Mouse (Mus musculus): ENCODE results near the gene Rnf182. TPM values are rescaled to one million over a fixed set of nuclear protein-coding genes. Genes with fewer than 3 reads are reported as not detected.
A peak's percentile ranks its signal among the peaks of the same experiment; 100 is the strongest.

The Rnf182 gene
- polyA plus RNA-seq, 1 experiment from 2014 or later = 35.0 TPM

DNA sequence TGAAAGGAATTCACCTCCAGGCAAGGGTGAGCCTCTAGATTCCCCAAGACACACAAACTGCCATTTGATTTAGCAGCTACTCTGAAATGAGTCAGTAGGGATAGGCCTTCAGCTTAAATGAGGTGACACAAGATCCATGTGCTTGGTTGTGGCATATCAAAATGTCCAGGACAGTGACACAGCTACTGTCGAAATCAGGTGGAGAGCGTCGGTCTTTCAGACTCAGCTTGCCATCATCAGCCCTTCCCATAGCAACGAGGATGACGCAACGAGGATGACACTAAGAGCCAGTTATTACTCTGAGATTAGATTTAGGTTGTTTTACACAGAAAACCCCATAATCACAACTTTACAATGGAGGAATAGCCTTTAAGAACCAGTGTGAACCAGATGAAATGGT, 14.5 kb upstream of the Rnf182 start:
- no peak for DNase-seq (ENCODE audit: low spot score)
- no peak overlapping the region for H3K4me2 ChIP-seq (ENCODE audit: low read length)
- no peak overlapping the region for H3K27ac ChIP-seq (ENCODE audit: low read depth, low read length)
- no peaks in the 10 kb centered on the region for H3K9me3 ChIP-seq (replicated peaks; ENCODE audit: control insufficient read depth, low read length)
- no peaks in the 10 kb centered on the region for H3K36me3 ChIP-seq (ENCODE audit: control insufficient read depth, insufficient read depth, low read length)
- no peak overlapping the region for H3K9ac ChIP-seq (ENCODE audit: low read length)
- 94% methylated on average over 6 of the region's 6 CpGs for WGBS
- no peak overlapping the region for H3K4me3 ChIP-seq (ENCODE audit: low read depth, low read length)
- no peaks in the 10 kb centered on the region for H3K27me3 ChIP-seq (replicated peaks; ENCODE audit: control insufficient read depth, insufficient read depth, low read length)
- ATAC-seq = no peak
- H3K4me1 ChIP-seq (ENCODE audit: control insufficient read depth, insufficient read depth, low read length) = no peaks in the 10 kb centered on the region

DNA sequence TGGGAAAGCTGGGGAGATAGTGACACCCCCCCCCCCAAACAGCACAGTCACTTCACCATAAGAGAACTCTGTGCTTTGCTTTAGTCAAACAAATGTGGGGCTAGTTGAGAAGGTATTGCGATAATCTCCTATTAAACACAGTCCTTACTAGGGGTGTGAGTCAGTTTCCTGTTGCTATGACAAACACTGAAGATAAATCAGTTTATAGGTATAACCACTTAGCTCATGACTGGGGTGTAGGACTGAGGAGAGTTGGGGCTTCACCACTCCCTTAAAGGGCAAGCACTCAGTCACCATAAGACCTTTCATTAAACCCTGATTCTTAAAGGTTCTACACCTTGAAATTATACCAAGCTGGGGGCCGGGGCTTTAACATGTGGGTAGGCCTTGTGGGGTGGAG, 13.1 kb upstream of the Rnf182 start:
- 96% methylated on average over 2 of the region's 2 CpGs for WGBS
- no peak overlapping the region for H3K4me3 ChIP-seq (ENCODE audit: low read depth, low read length)
- H3K36me3 ChIP-seq (ENCODE audit: control insufficient read depth, insufficient read depth, low read length) = no peaks in the 10 kb centered on the region
- H3K27ac ChIP-seq (ENCODE audit: low read depth, low read length) = no peak overlapping the region
- no peaks in the 10 kb centered on the region for H3K27me3 ChIP-seq (replicated peaks; ENCODE audit: control insufficient read depth, insufficient read depth, low read length)
- DNase-seq (ENCODE audit: low spot score) (no peak), ATAC-seq (no peak)
- H3K4me1 ChIP-seq (ENCODE audit: control insufficient read depth, insufficient read depth, low read length) = no peaks in the 10 kb centered on the region
- H3K9me3 ChIP-seq (replicated peaks; ENCODE audit: control insufficient read depth, low read length) = no peaks in the 10 kb centered on the region
- H3K4me2 ChIP-seq (ENCODE audit: low read length) = no peak overlapping the region
- H3K9ac ChIP-seq (ENCODE audit: low read length) = no peak overlapping the region

DNA sequence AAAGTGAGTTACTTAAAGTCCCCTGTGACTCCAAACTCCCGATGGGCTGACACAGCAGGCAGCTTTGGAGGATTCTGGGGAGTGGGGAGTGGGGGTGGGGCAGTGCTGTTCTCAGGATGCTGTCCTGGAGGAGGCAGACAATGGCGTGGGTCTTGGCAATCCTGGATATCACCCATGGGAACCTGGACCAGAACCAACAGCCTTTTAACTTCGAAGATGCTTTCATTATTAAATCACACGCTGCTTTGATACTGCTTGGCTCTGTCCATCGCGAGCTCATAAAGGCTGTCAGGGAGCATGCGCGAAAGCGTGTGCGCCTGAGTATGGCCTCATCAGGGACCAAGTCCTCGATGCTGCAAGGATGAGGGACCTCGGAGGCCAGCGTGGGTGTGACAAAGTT, 12.5 kb upstream of the Rnf182 start:
- peak; percentile 58 for DNase-seq (ENCODE audit: low spot score)
- Histone ChIP-seq H3K4me3 (ENCODE audit: low read depth, low read length) (no peak overlapping the region), H3K9me3 (replicated peaks; ENCODE audit: control insufficient read depth, low read length) (no peaks in the 10 kb centered on the region), H3K27me3 (replicated peaks; ENCODE audit: control insufficient read depth, insufficient read depth, low read length) (no peaks in the 10 kb centered on the region), H3K9ac (ENCODE audit: low read length) (no peak overlapping the region), H3K4me2 (ENCODE audit: low read length) (no peak overlapping the region), H3K4me1 (ENCODE audit: control insufficient read depth, insufficient read depth, low read length) (no peaks in the 10 kb centered on the region), H3K36me3 (ENCODE audit: control insufficient read depth, insufficient read depth, low read length) (no peaks in the 10 kb centered on the region), H3K27ac (ENCODE audit: low read depth, low read length) (no peak overlapping the region)
- ATAC-seq = no peak
- 59% methylated on average over 13 of the region's 13 CpGs for WGBS

DNA sequence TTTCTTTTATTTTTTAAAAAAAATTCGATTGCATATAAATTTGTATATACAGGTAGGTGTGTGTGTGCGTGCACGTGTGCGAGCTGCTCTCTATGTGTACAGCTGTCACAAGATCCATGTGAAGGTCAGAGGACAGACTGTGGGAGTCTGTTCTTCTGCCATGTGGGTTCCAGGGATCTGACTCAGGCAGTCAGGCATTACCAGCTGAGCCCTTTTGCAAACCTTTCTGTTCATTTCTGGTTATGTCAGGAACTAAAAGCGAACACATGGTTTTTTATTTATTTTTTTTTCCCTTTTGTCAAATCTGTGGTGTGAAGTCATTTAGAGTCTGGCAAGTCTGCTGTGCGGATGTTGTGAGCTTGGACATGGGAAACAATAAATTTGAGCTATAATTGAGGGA, 6.7 kb upstream of the Rnf182 start:
- DNase-seq (ENCODE audit: low spot score) (peak; percentile 48), ATAC-seq (no peak)
- H3K27ac ChIP-seq (ENCODE audit: low read depth, low read length) = no peak overlapping the region
- no peaks in the 10 kb centered on the region for H3K36me3 ChIP-seq (ENCODE audit: control insufficient read depth, insufficient read depth, low read length)
- H3K4me3 ChIP-seq (ENCODE audit: low read depth, low read length) = no peak overlapping the region
- no peaks in the 10 kb centered on the region for H3K4me1 ChIP-seq (ENCODE audit: control insufficient read depth, insufficient read depth, low read length)
- H3K27me3 ChIP-seq (replicated peaks; ENCODE audit: control insufficient read depth, insufficient read depth, low read length) = no peaks in the 10 kb centered on the region
- H3K9ac ChIP-seq (ENCODE audit: low read length) = no peak overlapping the region
- H3K9me3 ChIP-seq (replicated peaks; ENCODE audit: control insufficient read depth, low read length) = no peaks in the 10 kb centered on the region
- no peak overlapping the region for H3K4me2 ChIP-seq (ENCODE audit: low read length)
- WGBS = 71% methylated on average over 6 of the region's 6 CpGs

DNA sequence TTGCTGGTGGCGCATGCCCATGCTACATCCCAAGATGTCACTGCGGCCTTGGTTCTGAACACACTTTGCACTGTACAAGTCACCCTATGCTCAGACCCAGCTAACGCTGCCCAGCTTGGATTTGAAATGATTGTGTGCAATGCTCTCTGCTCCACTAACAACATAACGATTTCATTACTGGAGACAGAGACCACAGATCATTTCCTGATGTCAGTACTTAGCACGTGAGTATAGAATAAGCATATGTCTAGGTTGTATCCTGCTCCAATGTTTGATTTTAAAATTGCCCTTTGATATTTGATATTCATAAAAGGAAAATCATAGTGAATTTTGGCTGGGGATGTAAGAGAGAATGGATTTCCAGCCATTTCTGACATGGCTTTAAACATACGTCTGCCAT, 3.5 kb upstream of the Rnf182 start:
- H3K36me3 ChIP-seq (ENCODE audit: control insufficient read depth, insufficient read depth, low read length) = no peaks in the 10 kb centered on the region
- no peak overlapping the region for H3K4me2 ChIP-seq (ENCODE audit: low read length)
- H3K9me3 ChIP-seq (replicated peaks; ENCODE audit: control insufficient read depth, low read length) = no peaks in the 10 kb centered on the region
- DNase-seq (ENCODE audit: low spot score) (no peak), ATAC-seq (no peak)
- H3K27me3 ChIP-seq (replicated peaks; ENCODE audit: control insufficient read depth, insufficient read depth, low read length) = no peaks in the 10 kb centered on the region
- H3K27ac ChIP-seq (ENCODE audit: low read depth, low read length) = no peak overlapping the region
- H3K4me3 ChIP-seq (ENCODE audit: low read depth, low read length) = no peak overlapping the region
- WGBS = 89% methylated on average over 6 of the region's 6 CpGs
- peaks cover 7% of the 10 kb centered on the region; the same call in 1 of the 2 replicates for H3K4me1 ChIP-seq (ENCODE audit: control insufficient read depth, insufficient read depth, low read length)
- no peak overlapping the region for H3K9ac ChIP-seq (ENCODE audit: low read length)

DNA sequence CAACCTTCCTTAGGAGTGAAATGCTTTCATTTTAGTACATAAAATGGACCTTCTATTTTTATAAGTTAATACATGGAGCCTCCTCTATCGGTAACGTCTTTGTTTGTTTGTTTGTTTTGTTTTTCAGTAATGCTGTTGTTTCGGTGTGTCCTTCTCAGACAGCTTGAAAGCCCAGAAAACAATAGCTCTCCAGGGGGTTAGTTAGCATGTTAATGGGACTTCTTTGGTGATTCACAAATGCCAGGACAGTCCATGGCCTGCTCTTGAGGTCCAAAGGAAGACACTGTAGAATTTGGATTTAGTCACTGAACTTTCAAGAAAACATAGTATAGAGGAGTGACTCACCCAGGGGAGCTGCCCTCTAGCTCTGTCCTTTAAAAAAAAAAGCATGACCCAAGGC, 843 bp upstream of the Rnf182 start:
- 72% methylated on average over 3 of the region's 3 CpGs for WGBS
- no peak overlapping the region; the same call in 1 of the 2 replicates for H3K4me2 ChIP-seq (ENCODE audit: low read length)
- H3K27me3 ChIP-seq (replicated peaks; ENCODE audit: control insufficient read depth, insufficient read depth, low read length) = no peaks in the 10 kb centered on the region
- DNase-seq (ENCODE audit: low spot score) (no peak), ATAC-seq (no peak)
- H3K4me3 ChIP-seq (ENCODE audit: low read depth, low read length) = no peak overlapping the region
- H3K36me3 ChIP-seq (ENCODE audit: control insufficient read depth, insufficient read depth, low read length) = no peaks in the 10 kb centered on the region
- no peak overlapping the region for H3K9ac ChIP-seq (ENCODE audit: low read length)
- H3K27ac ChIP-seq (ENCODE audit: low read depth, low read length) = no peak overlapping the region
- no peaks in the 10 kb centered on the region for H3K9me3 ChIP-seq (replicated peaks; ENCODE audit: control insufficient read depth, low read length)
- peaks cover 7% of the 10 kb centered on the region for H3K4me1 ChIP-seq (ENCODE audit: control insufficient read depth, insufficient read depth, low read length)

DNA sequence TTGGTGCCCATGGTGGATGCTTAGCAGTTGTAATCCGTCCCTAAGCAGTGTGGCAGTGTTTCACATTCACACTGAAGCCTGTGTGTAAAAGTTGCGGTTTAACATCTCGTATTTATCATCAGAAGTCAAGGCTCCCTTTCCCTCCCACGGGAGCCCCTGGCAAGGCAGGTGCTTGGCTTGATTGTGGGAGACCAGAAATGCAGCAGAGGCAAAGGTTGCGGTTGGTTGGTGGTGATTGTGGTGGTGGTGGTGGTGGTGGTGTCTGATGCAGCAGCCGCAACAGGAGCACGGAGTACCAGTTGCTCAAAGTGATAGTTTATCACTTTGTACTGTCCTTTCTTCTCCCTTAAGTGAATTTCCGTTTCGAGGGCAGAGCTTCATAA, 325 bp upstream of the Rnf182 start:
- H3K4me3 ChIP-seq (ENCODE audit: low read depth, low read length) = peak overlapping the region; percentile 75
- H3K9me3 ChIP-seq (replicated peaks; ENCODE audit: control insufficient read depth, low read length) = no peaks in the 10 kb centered on the region
- 21% methylated on average over 9 of the region's 9 CpGs for whole genome bisulfite sequencing
- H3K9ac ChIP-seq (ENCODE audit: low read length) = peak overlapping the region; percentile 90
- peak overlapping the region; percentile 80 for H3K27ac ChIP-seq (ENCODE audit: low read depth, low read length)
- H3K36me3 ChIP-seq (ENCODE audit: control insufficient read depth, insufficient read depth, low read length) = no peaks in the 10 kb centered on the region
- H3K4me2 ChIP-seq (ENCODE audit: low read length) = peak overlapping the region; percentile 60
- DNase-seq (ENCODE audit: low spot score) (no peak), ATAC-seq (no peak; the same call in 1 of the 2 replicates)
- H3K27me3 ChIP-seq (replicated peaks; ENCODE audit: control insufficient read depth, insufficient read depth, low read length) = no peaks in the 10 kb centered on the region
- H3K4me1 ChIP-seq (ENCODE audit: control insufficient read depth, insufficient read depth, low read length) = peaks cover 7% of the 10 kb centered on the region

DNA sequence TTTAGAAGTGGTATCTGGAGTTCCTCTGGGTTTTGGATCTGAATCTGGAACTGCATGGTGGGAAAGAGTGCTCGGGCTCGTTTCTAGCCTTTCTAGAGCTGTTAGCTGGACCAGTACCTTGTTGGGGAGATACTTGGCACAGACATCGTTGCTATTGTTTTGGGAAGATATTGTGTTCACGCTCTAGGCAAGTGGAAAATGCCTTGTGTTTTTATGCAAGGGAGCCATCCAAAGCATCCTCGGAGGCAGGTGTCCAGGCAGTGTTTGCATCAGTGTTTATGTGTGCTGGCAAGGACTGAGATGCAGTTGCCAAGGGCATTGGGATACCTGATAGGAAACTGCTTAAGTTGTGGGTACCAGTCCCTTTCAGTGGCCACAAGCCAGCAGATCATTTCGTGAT, 1.0 kb downstream of the Rnf182 start:
- H3K36me3 ChIP-seq (ENCODE audit: control insufficient read depth, insufficient read depth, low read length) = no peaks in the 10 kb centered on the region

DNA sequence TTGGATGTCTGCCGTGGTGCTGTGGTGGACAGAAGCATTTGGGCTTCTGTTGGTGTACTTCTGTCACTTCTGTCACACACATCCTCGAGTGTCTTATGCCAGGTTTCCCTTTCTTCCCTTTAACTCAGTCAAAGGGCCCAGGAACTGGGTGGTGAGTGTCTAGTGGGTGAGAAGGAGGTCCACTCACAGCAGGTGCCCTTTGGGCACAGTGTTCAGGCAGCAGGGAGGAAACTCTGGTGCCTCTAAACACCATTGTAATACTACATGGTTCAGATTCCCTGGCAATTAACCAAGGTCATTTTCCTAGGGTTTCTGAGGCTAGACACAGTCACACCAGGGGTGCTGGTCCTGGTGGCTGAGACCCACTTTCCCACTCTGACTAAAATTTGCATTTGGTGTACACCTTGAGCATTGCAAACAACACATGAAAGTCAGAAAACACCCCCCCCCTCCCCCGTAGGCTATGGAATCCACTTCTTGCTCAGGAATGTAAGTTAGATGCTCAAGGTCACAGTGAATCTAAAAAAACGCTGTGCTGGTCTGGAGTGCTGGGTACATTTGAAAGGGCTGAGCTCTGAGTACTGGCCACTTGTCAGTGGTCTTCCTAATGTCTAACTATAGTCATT, 4.2 kb downstream of the Rnf182 start:
- no peak overlapping the region for H3K4me2 ChIP-seq (ENCODE audit: low read length)
- 63% methylated on average over 4 of the region's 4 CpGs for WGBS
- H3K27ac ChIP-seq (ENCODE audit: low read depth, low read length) = no peak overlapping the region
- no peaks in the 10 kb centered on the region for H3K27me3 ChIP-seq (replicated peaks; ENCODE audit: control insufficient read depth, insufficient read depth, low read length)
- DNase-seq (ENCODE audit: low spot score) (no peak), ATAC-seq (no peak)
- H3K4me3 ChIP-seq (ENCODE audit: low read depth, low read length) = no peak overlapping the region
- no peaks in the 10 kb centered on the region for H3K9me3 ChIP-seq (replicated peaks; ENCODE audit: control insufficient read depth, low read length)
- H3K4me1 ChIP-seq (ENCODE audit: control insufficient read depth, insufficient read depth, low read length) = peaks cover 7% of the 10 kb centered on the region
- no peaks in the 10 kb centered on the region for H3K36me3 ChIP-seq (ENCODE audit: control insufficient read depth, insufficient read depth, low read length)
- H3K9ac ChIP-seq (ENCODE audit: low read length) = no peak overlapping the region

More for the DNA sequence above, 1.0 kb downstream of the Rnf182 start:
- DNase-seq (ENCODE audit: low spot score) (peak; percentile 32), ATAC-seq (no peak)
- H3K4me3 ChIP-seq (ENCODE audit: low read depth, low read length) = peak overlapping the region; percentile 75
- no peaks in the 10 kb centered on the region for H3K9me3 ChIP-seq (replicated peaks; ENCODE audit: control insufficient read depth, low read length)
- H3K9ac ChIP-seq (ENCODE audit: low read length) = peak overlapping the region; percentile 90
- 13% methylated on average over 6 of the region's 6 CpGs for WGBS
- H3K4me2 ChIP-seq (ENCODE audit: low read length) = peak overlapping the region; percentile 60
- H3K4me1 ChIP-seq (ENCODE audit: control insufficient read depth, insufficient read depth, low read length) = peaks cover 7% of the 10 kb centered on the region
- H3K27me3 ChIP-seq (replicated peaks; ENCODE audit: control insufficient read depth, insufficient read depth, low read length) = no peaks in the 10 kb centered on the region
- no peak overlapping the region for H3K27ac ChIP-seq (ENCODE audit: low read depth, low read length)
